Comparison of ENCODE assay signal across 8 mouse cellular contexts in the genomic region with DNA sequence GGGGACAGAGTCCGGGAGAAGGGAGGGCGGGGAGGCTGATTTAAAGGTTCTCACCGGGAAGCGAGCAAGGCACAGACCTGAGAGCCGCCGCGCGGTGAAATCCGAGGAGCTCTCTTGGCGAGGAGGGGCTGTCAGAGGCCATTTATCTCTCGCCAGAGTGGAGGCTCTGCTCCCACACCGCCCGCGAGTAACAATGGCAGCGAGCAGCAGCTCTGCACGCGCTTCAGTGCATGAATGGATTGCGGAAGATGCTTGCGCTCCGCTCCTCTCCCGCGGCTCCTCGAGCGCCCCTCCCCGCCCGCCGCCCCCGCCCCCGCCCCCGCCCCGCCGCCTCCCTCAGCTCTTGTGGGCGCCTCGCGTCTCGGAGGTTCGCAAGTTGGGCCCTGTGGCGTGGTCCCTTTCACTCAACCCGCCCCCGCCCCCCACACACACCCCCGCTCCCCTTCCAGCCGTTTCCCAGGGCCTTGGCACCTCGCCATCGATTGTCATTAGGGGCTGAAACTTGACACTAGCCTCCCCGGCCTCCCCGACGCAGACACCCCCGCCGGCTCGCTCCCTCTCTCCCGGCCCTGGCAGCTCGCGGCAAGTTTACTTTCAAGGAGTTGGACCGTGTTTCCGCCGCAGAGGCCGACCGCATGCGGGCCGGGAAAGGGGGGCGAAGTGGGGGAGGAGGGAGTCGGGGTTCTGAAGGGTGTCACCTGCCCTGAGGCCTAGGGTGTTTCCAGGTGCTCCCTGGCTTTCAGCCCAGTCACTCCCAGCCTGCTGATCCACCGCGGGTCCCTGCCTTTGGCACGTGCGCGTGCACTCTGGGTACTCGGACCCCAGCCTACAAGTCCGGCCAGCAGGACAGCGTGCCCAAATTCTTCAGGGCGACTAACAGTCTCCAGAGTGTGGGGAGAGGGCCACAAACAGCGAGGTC. TPM values are rescaled to one million over a fixed set of nuclear protein-coding genes. Genes with fewer than 3 reads are reported as not detected.
A peak's percentile ranks its signal among the peaks of the same experiment; 100 is the strongest.
DNase-seq lines count a peak whose midpoint lies in the region; ATAC-seq and TF ChIP-seq lines count a peak whose summit lies in the region.

No protein-coding gene starts in this region.

- ATAC-seq in intestine, embryonic 16.5 days = peak; percentile 72
- ATAC-seq in lung, postnatal 0 days = peak; percentile 61

- H3K27ac ChIP-seq in intestine, embryonic 16.5 days (ENCODE audit: low read length) = peak overlapping the region; percentile 83
- H3K27ac ChIP-seq in lung, postnatal 0 days (ENCODE audit: low read length) = peak overlapping the region; percentile 69

- H3K4me3 ChIP-seq in intestine, embryonic 16.5 days (ENCODE audit: low read length) = peak overlapping the region; percentile 62
- H3K4me3 ChIP-seq in lung, postnatal 0 days (ENCODE audit: low read depth, low read length) = peak overlapping the region; percentile 45

- H3K4me2 ChIP-seq in intestine, embryonic 16.5 days (ENCODE audit: low read depth, low read length) = peak overlapping the region; percentile 60
- H3K4me2 ChIP-seq in lung, postnatal 0 days (replicated peaks; ENCODE audit: low read depth, low read length) = peak overlapping the region; percentile 78

- intact Hi-C loops in left cerebral cortex, postnatal 4 days (cut with DNase I) = loop anchor here (10.0 kb wide), 1 partner anchor 464 kb away; no protein-coding TSS in a partner anchor
- intact Hi-C loops in left cerebral cortex, postnatal 25 days (cut with DNase I) = loop anchor here (2.0 to 5.0 kb wide), 2 partner anchors 38 to 121 kb away; no protein-coding TSS in a partner anchor

- no peaks in the 10 kb centered on the region for H3K9me3 ChIP-seq in intestine, embryonic 16.5 days (ENCODE audit: control insufficient read depth, low read length)
- H3K9me3 ChIP-seq in lung, postnatal 0 days (ENCODE audit: low read length) = no peaks in the 10 kb centered on the region

- DNase-seq in left cerebral cortex, postnatal 4 days = peak; percentile 66
- DNase-seq in left cerebral cortex, adult 9 months (ENCODE audit: low spot score in 2 of 2) = no peak
- DNase-seq in adrenal gland, postnatal 14 days = peak; percentile 74
- peak; percentile 49 for DNase-seq in gastrocnemius, postnatal 25 days
- DNase-seq in lung, postnatal 0 days (ENCODE audit: low spot score) = peak; percentile 83
- peak; percentile 13 to 42 for DNase-seq in spleen, postnatal 10 days (ENCODE audit: low spot score in 2 of 2)
- no peak for DNase-seq in left cerebral cortex, postnatal 25 days (ENCODE audit: low spot score in 2 of 2)

- peaks cover 33% of the 10 kb centered on the region for H3K4me1 ChIP-seq in intestine, embryonic 16.5 days (ENCODE audit: control insufficient read depth, insufficient read depth, low read length)
- H3K4me1 ChIP-seq in lung, postnatal 0 days (ENCODE audit: insufficient read depth, low read depth, low read length) = no peaks in the 10 kb centered on the region

- no peak for TF ChIP-seq EP300 in lung, postnatal 0 days (IDR thresholded peaks at IDR 0.05)

- WGBS in intestine, embryonic 16.5 days = 1% methylated on average over 58 of the region's 72 CpGs
- WGBS in lung, postnatal 0 days = 1% methylated on average over 25 of the region's 72 CpGs

- peaks cover 38% of the 10 kb centered on the region for H3K27me3 ChIP-seq in intestine, embryonic 16.5 days (replicated peaks; ENCODE audit: control insufficient read depth, insufficient read depth, low read length)
- no peaks in the 10 kb centered on the region; the same call in 1 of the 2 replicates for H3K27me3 ChIP-seq in lung, postnatal 0 days (replicated peaks; ENCODE audit: insufficient read depth, low read length)

- H3K9ac ChIP-seq in intestine, embryonic 16.5 days (ENCODE audit: low read depth, low read length) = peak overlapping the region; percentile 78
- H3K9ac ChIP-seq in lung, postnatal 0 days (replicated peaks; ENCODE audit: low read depth) = peak overlapping the region; percentile 34; the same call in 1 of the 2 replicates

- no peak for TF ChIP-seq CTCF in lung, postnatal 0 days (IDR thresholded peaks at IDR 0.05)

- H3K36me3 ChIP-seq in intestine, embryonic 16.5 days (ENCODE audit: control insufficient read depth, insufficient read depth, low read length) = no peaks in the 10 kb centered on the region
- H3K36me3 ChIP-seq in lung, postnatal 0 days (ENCODE audit: insufficient read depth, low read length) = no peaks in the 10 kb centered on the region

RNA-seq across cellular contexts. Expression of gene Bcor, which starts 31.7 kb away (rescaled TPM):
- total RNA-seq in left cerebral cortex, postnatal 4 days (2021) = 10 to 100 TPM; 30.6 to 31.6 TPM
- 18.6 and 25.5 TPM in 2 replicates for total RNA-seq in adrenal gland, postnatal 14 days (2021)
- 10 to 100 TPM; 10.1 to 13.7 TPM for total RNA-seq in gastrocnemius, postnatal 25 days (2021)
- polyA plus RNA-seq in intestine, embryonic 16.5 days (2015; fragmentation: Nextera tagmentation; extraction: Ambion mirVana) = 8.1 and 9.8 TPM in 2 replicates
- 8.2 and 12.0 TPM in 2 replicates for polyA plus RNA-seq in lung, postnatal 0 days (2015; fragmentation: Nextera tagmentation; extraction: Ambion mirVana)
- total RNA-seq in left cerebral cortex, postnatal 25 days (2021) = 10 to 100 TPM; 31.3 to 35.8 TPM

Comparison
In these comparisons a context has a peak if more than half of its experiments do, and no peak if none do; other contexts are left out.
1. DNase-seq: peak in left cerebral cortex, postnatal 4 days (single experiment), adrenal gland, postnatal 14 days (single experiment), gastrocnemius, postnatal 25 days (single experiment), lung, postnatal 0 days (single experiment) and spleen, postnatal 10 days (2 of 2); none in left cerebral cortex, adult 9 months (0 of 2) and left cerebral cortex, postnatal 25 days (0 of 2).